Mouse (Mus musculus): ENCODE results near the gene Mex3d.

- TF ChIP-seq CTCF (IDR thresholded peaks at IDR 0.05; ENCODE audit: insufficient read depth, low read depth, low read length) (no peak), POLR2A (IDR thresholded peaks at IDR 0.05; ENCODE audit: insufficient read depth, low read depth, low read length) (no peak)
Measured at GRCm38 (mm10) chr10:80435764-80436163, 48.3 kb upstream of the Mex3d start.

All from olfactory bulb, adult 2 months (tissue).